Mouse (Mus musculus) G1E (cell line): ENCODE measurements at regions not wholly inside any gene's neighbourhood (a gene's known extent, or its start where the extent isn't known, plus 50 kb on each side); places are given as distances from the start of the nearest gene placed in this dataset.

Source experiments
- ATAC-seq: 2 replicates; pipeline ENCODE4 v1.8.0; 2016; ENCODE audit warnings: mild to moderate bottlenecking; ENCODE audit not compliant: insufficient number of reproducible peaks, poor library complexity, low FRiP score, severe bottlenecking; ENCODE audit errors: extremely low read depth
- DNase-seq: peaks from one replicate; pipeline ENCODE4 v3.0.0; 2012; ENCODE audit warnings: low spot score
- H3K27me3 ChIP-seq: 2 replicates; pipeline ENCODE4 v1.6.1; 2012; ENCODE audit warnings: mild to moderate bottlenecking, low read length, inconsistent platforms; ENCODE audit not compliant: insufficient read depth
- H3K36me3 ChIP-seq: replicated peaks from 2 replicates; pipeline ENCODE3; 2012; ENCODE audit warnings: mild to moderate bottlenecking, inconsistent platforms
- H3K4me1 ChIP-seq: 2 replicates; pipeline ENCODE4 v1.6.1; 2012; ENCODE audit warnings: low read depth, low read length, inconsistent platforms, mixed read lengths; ENCODE audit not compliant: insufficient read depth
- H3K4me3 ChIP-seq: 2 replicates; pipeline ENCODE4 v1.5.1; 2012; ENCODE audit warnings: low read depth, mild to moderate bottlenecking, inconsistent platforms, low read length, moderate library complexity, mixed read lengths
- H3K9me3 ChIP-seq: replicated peaks from 2 replicates; pipeline ENCODE4 v1.6.1; 2012; ENCODE audit warnings: inconsistent platforms
- CTCF ChIP-seq: IDR thresholded peaks from 2 replicates; pipeline ENCODE4 v1.5.1; 2012; ENCODE audit warnings: low read depth, low read length, inconsistent platforms, mixed read lengths
- GATA1 ChIP-seq: IDR thresholded peaks from 2 replicates; pipeline ENCODE4 v1.6.1; 2012; ENCODE audit warnings: borderline replicate concordance, low read length, inconsistent platforms, mixed read lengths
- GATA2 ChIP-seq: IDR thresholded peaks from 2 replicates; pipeline ENCODE4 v1.6.1; 2012; ENCODE audit warnings: low read depth, low read length, inconsistent platforms, borderline replicate concordance
- POLR2AphosphoS5 ChIP-seq: IDR thresholded peaks from 2 replicates; pipeline ENCODE4 v1.6.1; 2012; ENCODE audit warnings: low read depth, low read length, inconsistent platforms; ENCODE audit not compliant: insufficient replicate concordance
- TAL1 ChIP-seq: conservative IDR thresholded peaks from 2 replicates; pipeline ENCODE4 v1.6.1; 2012; ENCODE audit warnings: low read depth, low read length, inconsistent platforms, mixed read lengths

GRCm38 (mm10) chr5:119530009-119530408 lies 140.5 kb upstream of the Tbx3 start:
- Histone ChIP-seq H3K27me3 (no peaks in the 10 kb centered on the region), H3K9me3 (peaks cover 77% of the 10 kb centered on the region), H3K4me3 (no peak overlapping the region), H3K36me3 (no peaks in the 10 kb centered on the region), H3K4me1 (no peaks in the 10 kb centered on the region)
- no peak for DNase-seq
- no peak for TF ChIP-seq TAL1
- no peak for TF ChIP-seq GATA1
- TF ChIP-seq CTCF: no peak
- TF ChIP-seq POLR2AphosphoS5: no peak
- no peak for TF ChIP-seq GATA2
- ATAC-seq: no peak

GRCm38 (mm10) chr5:119534946-119535345 lies 135.5 kb upstream of the Tbx3 start:
- peaks cover 77% of the 10 kb centered on the region for H3K9me3 ChIP-seq
- ATAC-seq (no peak), DNase-seq (no peak)
- H3K27me3 ChIP-seq: no peaks in the 10 kb centered on the region
- H3K36me3 ChIP-seq: no peaks in the 10 kb centered on the region
- H3K4me3 ChIP-seq: no peak overlapping the region
- TF ChIP-seq GATA1: no peak
- TF ChIP-seq CTCF: no peak
- no peak for TF ChIP-seq POLR2AphosphoS5
- no peak for TF ChIP-seq GATA2
- TF ChIP-seq TAL1: no peak
- no peaks in the 10 kb centered on the region for H3K4me1 ChIP-seq

DNA sequence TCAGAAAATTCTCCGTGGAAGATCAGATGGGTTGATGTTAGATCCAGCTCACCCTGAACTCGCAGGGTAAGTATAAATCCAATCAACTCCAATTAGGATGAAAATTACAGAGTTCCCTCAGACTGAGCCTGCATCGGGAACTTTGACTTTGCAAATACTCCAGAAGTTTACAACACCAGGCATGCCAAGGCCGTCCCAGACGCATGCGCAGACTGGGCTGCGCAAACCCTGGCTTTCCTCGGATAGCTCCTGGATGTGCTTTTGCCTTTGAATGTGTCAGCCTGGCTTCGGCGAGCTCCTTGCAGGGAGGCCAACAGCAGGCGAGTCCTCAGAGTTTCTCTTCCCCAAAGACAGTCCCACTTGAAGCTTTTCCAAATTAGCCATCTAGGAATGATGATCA lies 127.6 kb upstream of the Tbx3 start:
- Histone ChIP-seq H3K4me1 (no peaks in the 10 kb centered on the region), H3K27me3 (no peaks in the 10 kb centered on the region), H3K4me3 (no peak overlapping the region), H3K36me3 (no peaks in the 10 kb centered on the region), H3K9me3 (peaks cover 85% of the 10 kb centered on the region)
- no peak for ATAC-seq
- TF ChIP-seq POLR2AphosphoS5 (no peak), TAL1 (no peak), GATA1 (no peak), CTCF (no peak), GATA2 (no peak)
- no peak for DNase-seq

GRCm38 (mm10) chr5:119543716-119544115 lies 126.8 kb upstream of the Tbx3 start:
- ATAC-seq: no peak
- TF ChIP-seq GATA1 (no peak), GATA2 (no peak), CTCF (no peak), TAL1 (no peak), POLR2AphosphoS5 (no peak)

DNA sequence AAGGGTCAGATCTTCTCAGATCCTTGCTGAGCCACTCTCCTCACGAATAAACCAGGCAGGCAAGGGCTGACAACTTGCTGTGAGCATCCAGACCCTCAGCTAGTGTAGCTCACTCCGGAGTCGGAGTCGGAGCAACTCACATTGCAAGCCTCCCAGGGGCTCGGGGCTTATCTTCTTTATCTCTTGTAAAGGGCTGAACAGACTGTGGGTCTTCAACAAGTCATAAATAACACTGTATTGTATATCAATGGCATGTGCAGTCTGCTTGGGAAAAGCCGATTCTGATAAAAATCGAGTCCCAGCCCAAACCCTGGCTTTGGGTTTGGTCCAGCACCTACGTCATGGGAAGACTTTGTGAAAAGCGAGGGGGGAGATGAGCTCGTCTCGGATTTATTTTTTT lies 125.8 kb upstream of the Tbx3 start:
- Histone ChIP-seq H3K4me1 (no peaks in the 10 kb centered on the region), H3K9me3 (peaks cover 85% of the 10 kb centered on the region), H3K36me3 (no peaks in the 10 kb centered on the region), H3K27me3 (no peaks in the 10 kb centered on the region), H3K4me3 (no peak overlapping the region)
- ATAC-seq (no peak), DNase-seq (no peak)
- no peak for TF ChIP-seq TAL1
- TF ChIP-seq CTCF: no peak
- no peak for TF ChIP-seq POLR2AphosphoS5
- TF ChIP-seq GATA2: no peak
- TF ChIP-seq GATA1: no peak

More at GRCm38 (mm10) chr5:119543716-119544115, 126.8 kb upstream of the Tbx3 start:
- H3K4me1 ChIP-seq: no peaks in the 10 kb centered on the region
- no peak overlapping the region for H3K4me3 ChIP-seq
- DNase-seq: no peak
- no peaks in the 10 kb centered on the region for H3K27me3 ChIP-seq
- peaks cover 86% of the 10 kb centered on the region for H3K9me3 ChIP-seq
- no peaks in the 10 kb centered on the region for H3K36me3 ChIP-seq

DNA sequence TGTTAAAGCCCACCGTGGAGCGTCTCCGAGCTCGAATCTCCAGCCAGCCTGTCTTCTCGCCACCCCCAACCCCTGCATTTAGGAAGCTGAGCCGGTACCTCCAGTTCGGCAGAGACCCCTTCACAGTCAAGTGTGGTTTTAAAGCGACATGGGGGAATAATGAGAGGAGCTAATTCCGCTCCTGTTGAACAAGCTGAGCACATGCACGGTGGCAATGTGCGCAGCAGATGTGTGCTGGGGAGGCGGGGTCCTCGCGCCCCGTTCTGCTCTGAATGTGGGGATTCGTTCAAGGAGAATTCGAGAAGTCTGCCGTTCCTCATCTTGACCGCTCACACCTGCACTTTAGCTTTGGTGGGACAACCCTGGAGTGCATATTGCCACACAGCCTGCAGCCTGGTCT lies 123.4 kb upstream of the Tbx3 start:
- Histone ChIP-seq H3K36me3 (no peaks in the 10 kb centered on the region), H3K4me3 (no peak overlapping the region), H3K4me1 (no peaks in the 10 kb centered on the region), H3K9me3 (peaks cover 80% of the 10 kb centered on the region), H3K27me3 (no peaks in the 10 kb centered on the region)
- DNase-seq (no peak), ATAC-seq (no peak)
- no peak for TF ChIP-seq GATA1
- no peak for TF ChIP-seq GATA2
- TF ChIP-seq TAL1: no peak
- no peak for TF ChIP-seq CTCF
- no peak for TF ChIP-seq POLR2AphosphoS5
